Mouse (Mus musculus) testis, postnatal 10 days (tissue): ENCODE measurements at regions not wholly inside any gene's neighbourhood (a gene's known extent, or its start where the extent isn't known, plus 50 kb on each side); places are given as distances from the start of the nearest gene placed in this dataset.

Experiments
- DNase-seq: peaks from one replicate; pipeline ENCODE4 v3.0.0; 2021; ENCODE audit warnings: low spot score

GRCm38 (mm10) chr8:87417466-87417865 lies 54.9 kb downstream of the Cbln1 start:
- DNase-seq, result no peak

- no peak for DNase-seq
Measured at GRCm38 (mm10) chr8:87415051-87415630, 57.3 kb downstream of the Cbln1 start.

GRCm38 (mm10) chr8:87389016-87389415 lies 83.4 kb downstream of the Cbln1 start:
- peak; percentile 10 for DNase-seq

GRCm38 (mm10) chr8:87383527-87384206 lies 88.7 kb downstream of the Cbln1 start:
- DNase-seq, result peak; percentile 16

- DNase-seq, result no peak
Measured at GRCm38 (mm10) chr8:87382311-87382710, 90.1 kb downstream of the Cbln1 start.

- no peak for DNase-seq
Measured at GRCm38 (mm10) chr8:87380791-87381190, 91.6 kb downstream of the Cbln1 start.

GRCm38 (mm10) chr8:87379296-87379695 lies 93.1 kb downstream of the Cbln1 start:
- peak; percentile 27 for DNase-seq

GRCm38 (mm10) chr8:87374044-87374443 lies 98.4 kb downstream of the Cbln1 start:
- no peak for DNase-seq

GRCm38 (mm10) chr8:87373535-87373934 lies 98.9 kb downstream of the Cbln1 start:
- DNase-seq, result no peak

GRCm38 (mm10) chr8:87372061-87372460 lies 100.3 kb downstream of the Cbln1 start:
- DNase-seq, result no peak

GRCm38 (mm10) chr8:87370194-87370593 lies 102.2 kb downstream of the Cbln1 start:
- no peak for DNase-seq

GRCm38 (mm10) chr8:87350471-87350870 lies 121.9 kb downstream of the Cbln1 start:
- DNase-seq, result no peak

GRCm38 (mm10) chr8:87349781-87350181 lies 122.6 kb downstream of the Cbln1 start:
- DNase-seq, result no peak

GRCm38 (mm10) chr8:87329371-87329770 lies 143.0 kb downstream of the Cbln1 start:
- DNase-seq, result no peak

- no peak for DNase-seq
Measured at GRCm38 (mm10) chr8:87314570-87314969, 157.8 kb downstream of the Cbln1 start.

GRCm38 (mm10) chr8:87311282-87311681 lies 161.1 kb downstream of the Cbln1 start:
- DNase-seq, result peak; percentile 45

- no peak for DNase-seq
Measured at GRCm38 (mm10) chr8:87308311-87308710, 164.1 kb downstream of the Cbln1 start.

GRCm38 (mm10) chr8:87305001-87305400 lies 167.4 kb downstream of the Cbln1 start:
- no peak for DNase-seq

GRCm38 (mm10) chr8:87303522-87303921 lies 168.9 kb downstream of the Cbln1 start:
- DNase-seq, result no peak

- no peak for DNase-seq
Measured at GRCm38 (mm10) chr8:87297761-87298160, 174.6 kb downstream of the Cbln1 start.

- DNase-seq, result no peak
Measured at GRCm38 (mm10) chr8:87297331-87297730, 175.1 kb downstream of the Cbln1 start.

GRCm38 (mm10) chr8:87286059-87286458 lies 186.3 kb downstream of the Cbln1 start:
- no peak for DNase-seq

GRCm38 (mm10) chr8:87284356-87284755 lies 188.1 kb downstream of the Cbln1 start:
- no peak for DNase-seq

- DNase-seq, result peak; percentile 44
Measured at GRCm38 (mm10) chr8:87282511-87282910, 189.9 kb downstream of the Cbln1 start.
